Mouse (Mus musculus): ENCODE data around the gene Mesp1. TPM values are rescaled to one million over a fixed set of nuclear protein-coding genes. Genes with fewer than 3 reads are reported as not detected.

Gene Mesp1
- 0.02 TPM for polyA plus RNA-seq (2012; fragmentation: generic; extraction: Trizol)
- long read RNA-seq, experiment 1, result 0 reads
- long read RNA-seq, experiment 2, result 0 reads

DNA sequence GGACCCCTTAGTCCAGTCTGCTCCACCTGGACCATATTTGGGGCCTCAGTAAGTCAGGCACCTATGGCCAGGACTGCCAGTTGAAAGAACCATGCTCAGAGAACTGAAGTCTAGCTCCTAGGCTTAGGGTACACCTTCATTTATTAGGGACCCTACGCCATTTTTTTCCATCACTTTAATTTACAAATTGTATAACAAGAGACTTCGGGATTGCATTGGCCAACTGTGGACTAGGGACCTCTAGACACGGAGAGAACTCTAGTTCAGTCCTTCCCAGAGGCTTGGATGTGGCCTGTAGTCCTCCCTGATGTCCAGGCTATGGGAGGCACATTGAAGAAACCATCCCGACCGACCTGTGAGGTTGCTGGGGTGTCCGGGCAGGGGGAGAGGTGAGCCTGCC, at the start of gene Mesp1:
Gene Mesp1 (minus strand): TSS at position 101 of the 400 bp plus-strand sequence.
- Histone ChIP-seq H3K79me2 (ENCODE audit: control insufficient read depth, insufficient read depth) (no peaks in the 10 kb centered on the region), H3ac (ENCODE audit: control insufficient read depth, insufficient read length, low read depth) (no peak within 1 kb of the TSS), H3K79me3 (ENCODE audit: low read depth) (no peaks in the 10 kb centered on the region), H3K36me3 (ENCODE audit: control insufficient read depth, insufficient read depth) (no peaks in the 10 kb centered on the region), H3K27me3 (ENCODE audit: control insufficient read depth, insufficient read depth, insufficient read length) (peaks cover 35% of the 10 kb centered on the region), H3K4me3 (ENCODE audit: insufficient read depth, poor library complexity, severe bottlenecking) (no peak within 1 kb of the TSS)
- TF ChIP-seq MAX (IDR thresholded peaks at IDR 0.05) (no peak), MYOG (IDR thresholded peaks at IDR 0.05; ENCODE audit: control insufficient read depth, extremely low read depth, insufficient read length) (no peak), CEBPB (IDR thresholded peaks at IDR 0.05; ENCODE audit: low read depth) (no peak), FOSL1 (IDR thresholded peaks at IDR 0.05; ENCODE audit: insufficient read depth, low read length, poor library complexity, severe bottlenecking) (no peak), USF1 (IDR thresholded peaks at IDR 0.05; ENCODE audit: low read depth) (no peak), CTCF (IDR thresholded peaks at IDR 0.05; ENCODE audit: control insufficient read depth, insufficient read depth, insufficient read length) (no peak), MYOD1 (IDR thresholded peaks at IDR 0.05; ENCODE audit: control insufficient read depth, insufficient read length, low read depth) (no peak)

DNA sequence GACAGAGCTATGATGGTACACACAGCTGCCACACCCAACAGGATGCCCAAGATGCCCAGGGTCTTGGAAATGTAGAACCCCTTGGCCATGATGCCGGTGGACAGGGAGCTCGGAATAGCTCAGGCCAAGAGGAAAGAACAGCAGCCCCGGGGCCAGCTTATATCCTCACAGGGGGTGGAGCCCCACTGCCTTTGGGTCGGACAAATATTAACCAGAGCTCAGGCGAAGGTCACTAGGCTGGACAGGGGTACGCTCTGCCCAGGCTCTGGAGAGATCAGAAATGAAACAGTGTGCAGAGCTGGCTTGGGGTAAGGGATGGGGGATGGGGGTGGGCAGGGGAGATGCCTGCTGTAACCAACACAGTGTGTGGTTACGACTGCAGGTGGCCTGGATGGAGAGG, 48.6 kb upstream of the Mesp1 start:
- Histone ChIP-seq H3K79me3 (ENCODE audit: low read depth) (peaks cover 16% of the 10 kb centered on the region), H3K36me3 (ENCODE audit: control insufficient read depth, insufficient read depth) (peaks cover 13% of the 10 kb centered on the region), H3ac (ENCODE audit: control insufficient read depth, insufficient read length, low read depth) (no peak overlapping the region), H3K79me2 (ENCODE audit: control insufficient read depth, insufficient read depth) (peaks cover 30% of the 10 kb centered on the region), H3K4me3 (ENCODE audit: insufficient read depth, poor library complexity, severe bottlenecking) (no peak overlapping the region), H3K27me3 (ENCODE audit: control insufficient read depth, insufficient read depth, insufficient read length) (no peaks in the 10 kb centered on the region)
- TF ChIP-seq MAX (IDR thresholded peaks at IDR 0.05) (no peak), CEBPB (IDR thresholded peaks at IDR 0.05; ENCODE audit: low read depth) (no peak), CTCF (IDR thresholded peaks at IDR 0.05; ENCODE audit: control insufficient read depth, insufficient read depth, insufficient read length) (no peak), MYOG (IDR thresholded peaks at IDR 0.05; ENCODE audit: control insufficient read depth, extremely low read depth, insufficient read length) (no peak), MYOD1 (IDR thresholded peaks at IDR 0.05; ENCODE audit: control insufficient read depth, insufficient read length, low read depth) (no peak), FOSL1 (IDR thresholded peaks at IDR 0.05; ENCODE audit: insufficient read depth, low read length, poor library complexity, severe bottlenecking) (no peak), USF1 (IDR thresholded peaks at IDR 0.05; ENCODE audit: low read depth) (no peak)

GRCm38 (mm10) chr7:79837247-79837646, 43.7 kb upstream of the Mesp1 start:
- H3ac ChIP-seq (ENCODE audit: control insufficient read depth, insufficient read length, low read depth), result no peak overlapping the region
- TF ChIP-seq USF1 (IDR thresholded peaks at IDR 0.05; ENCODE audit: low read depth) (no peak), MAX (IDR thresholded peaks at IDR 0.05) (no peak), CTCF (IDR thresholded peaks at IDR 0.05; ENCODE audit: control insufficient read depth, insufficient read depth, insufficient read length) (no peak), FOSL1 (IDR thresholded peaks at IDR 0.05; ENCODE audit: insufficient read depth, low read length, poor library complexity, severe bottlenecking) (no peak), CEBPB (IDR thresholded peaks at IDR 0.05; ENCODE audit: low read depth) (no peak), MYOD1 (IDR thresholded peaks at IDR 0.05; ENCODE audit: control insufficient read depth, insufficient read length, low read depth) (no peak), MYOG (IDR thresholded peaks at IDR 0.05; ENCODE audit: control insufficient read depth, extremely low read depth, insufficient read length) (no peak)
- H3K27me3 ChIP-seq (ENCODE audit: control insufficient read depth, insufficient read depth, insufficient read length), result no peaks in the 10 kb centered on the region
- no peak overlapping the region for H3K4me3 ChIP-seq (ENCODE audit: insufficient read depth, poor library complexity, severe bottlenecking)
- no peaks in the 10 kb centered on the region for H3K79me3 ChIP-seq (ENCODE audit: low read depth)
- H3K79me2 ChIP-seq (ENCODE audit: control insufficient read depth, insufficient read depth), result no peaks in the 10 kb centered on the region
- H3K36me3 ChIP-seq (ENCODE audit: control insufficient read depth, insufficient read depth), result peaks cover 21% of the 10 kb centered on the region

DNA sequence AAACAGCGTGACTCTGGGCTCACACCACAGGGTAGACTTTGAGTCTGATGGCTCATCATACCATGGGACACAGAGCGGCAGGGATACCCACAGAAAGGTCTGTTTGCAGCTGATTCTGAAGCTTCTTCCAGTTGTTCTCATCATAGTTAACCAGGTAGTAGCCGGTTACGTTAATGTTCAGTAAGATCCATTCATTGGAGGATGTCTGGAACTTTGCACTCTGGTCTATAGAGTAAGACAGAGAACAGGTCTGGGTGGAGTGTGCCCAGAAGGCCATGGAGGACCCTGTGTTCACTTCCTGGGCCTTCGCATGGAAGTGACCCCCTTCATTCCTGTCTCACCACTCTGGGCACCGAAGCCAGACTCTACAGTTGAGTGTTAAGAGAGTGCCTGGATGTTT, 41.6 kb upstream of the Mesp1 start:
- H3K79me2 ChIP-seq (ENCODE audit: control insufficient read depth, insufficient read depth), result no peaks in the 10 kb centered on the region
- no peak overlapping the region for H3ac ChIP-seq (ENCODE audit: control insufficient read depth, insufficient read length, low read depth)
- peaks cover 8% of the 10 kb centered on the region for H3K36me3 ChIP-seq (ENCODE audit: control insufficient read depth, insufficient read depth)
- TF ChIP-seq CTCF (IDR thresholded peaks at IDR 0.05; ENCODE audit: control insufficient read depth, insufficient read depth, insufficient read length), result no peak
- no peak for TF ChIP-seq MAX (IDR thresholded peaks at IDR 0.05)
- no peak for TF ChIP-seq MYOG (IDR thresholded peaks at IDR 0.05; ENCODE audit: control insufficient read depth, extremely low read depth, insufficient read length)
- TF ChIP-seq MYOD1 (IDR thresholded peaks at IDR 0.05; ENCODE audit: control insufficient read depth, insufficient read length, low read depth), result no peak
- no peak for TF ChIP-seq CEBPB (IDR thresholded peaks at IDR 0.05; ENCODE audit: low read depth)
- TF ChIP-seq USF1 (IDR thresholded peaks at IDR 0.05; ENCODE audit: low read depth), result no peak
- TF ChIP-seq FOSL1 (IDR thresholded peaks at IDR 0.05; ENCODE audit: insufficient read depth, low read length, poor library complexity, severe bottlenecking), result no peak
- no peak overlapping the region for H3K4me3 ChIP-seq (ENCODE audit: insufficient read depth, poor library complexity, severe bottlenecking)
- no peaks in the 10 kb centered on the region for H3K79me3 ChIP-seq (ENCODE audit: low read depth)
- no peaks in the 10 kb centered on the region for H3K27me3 ChIP-seq (ENCODE audit: control insufficient read depth, insufficient read depth, insufficient read length)

DNA sequence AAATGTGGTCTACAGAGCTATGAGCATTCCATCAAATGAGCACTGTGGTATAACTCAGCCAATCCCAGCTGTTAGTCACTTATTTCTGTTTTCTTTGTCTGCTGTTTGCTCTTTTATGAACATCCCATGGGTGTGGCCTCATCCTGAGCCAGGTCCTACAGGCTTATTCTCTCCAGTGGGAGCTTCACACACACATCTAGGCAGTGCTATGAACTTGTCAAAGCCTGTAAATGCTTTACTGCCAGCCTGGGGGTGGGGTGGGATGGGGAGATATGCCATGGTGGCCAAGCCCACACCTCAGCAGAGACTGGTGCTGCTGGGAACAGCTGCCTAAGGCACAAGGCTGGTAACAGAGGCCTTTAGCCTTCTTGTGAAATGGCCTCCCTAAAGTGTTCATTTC, 39.4 kb upstream of the Mesp1 start:
- TF ChIP-seq CTCF (IDR thresholded peaks at IDR 0.05; ENCODE audit: control insufficient read depth, insufficient read depth, insufficient read length) (no peak), FOSL1 (IDR thresholded peaks at IDR 0.05; ENCODE audit: insufficient read depth, low read length, poor library complexity, severe bottlenecking) (no peak), CEBPB (IDR thresholded peaks at IDR 0.05; ENCODE audit: low read depth) (no peak), MYOD1 (IDR thresholded peaks at IDR 0.05; ENCODE audit: control insufficient read depth, insufficient read length, low read depth) (no peak), MYOG (IDR thresholded peaks at IDR 0.05; ENCODE audit: control insufficient read depth, extremely low read depth, insufficient read length) (no peak), MAX (IDR thresholded peaks at IDR 0.05) (no peak)
- no peaks in the 10 kb centered on the region for H3K27me3 ChIP-seq (ENCODE audit: control insufficient read depth, insufficient read depth, insufficient read length)
- H3K36me3 ChIP-seq (ENCODE audit: control insufficient read depth, insufficient read depth), result peaks cover 8% of the 10 kb centered on the region
- no peak overlapping the region for H3K4me3 ChIP-seq (ENCODE audit: insufficient read depth, poor library complexity, severe bottlenecking)
- no peaks in the 10 kb centered on the region for H3K79me3 ChIP-seq (ENCODE audit: low read depth)
- no peak overlapping the region for H3ac ChIP-seq (ENCODE audit: control insufficient read depth, insufficient read length, low read depth)
- H3K79me2 ChIP-seq (ENCODE audit: control insufficient read depth, insufficient read depth), result no peaks in the 10 kb centered on the region

DNA sequence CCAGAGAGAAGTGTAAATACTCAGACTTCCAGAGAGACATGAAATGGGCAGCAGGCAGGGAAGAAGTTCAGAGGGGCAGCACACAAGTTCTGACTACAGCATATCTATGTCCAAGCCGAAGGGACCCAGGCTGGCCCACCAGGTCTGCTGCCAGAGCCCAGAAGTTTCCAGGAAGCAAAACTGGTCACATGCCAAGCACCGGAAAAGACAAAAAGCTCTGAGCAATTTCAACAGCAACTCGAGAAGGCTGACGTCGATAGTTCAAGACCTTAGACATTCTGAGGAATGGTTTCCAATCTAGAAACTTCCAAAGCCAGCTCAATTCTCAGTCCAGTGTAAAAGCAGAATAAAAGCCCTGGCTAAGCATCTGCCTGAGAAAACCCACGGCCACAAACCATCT, 38.0 kb upstream of the Mesp1 start:
- Histone ChIP-seq H3K79me2 (ENCODE audit: control insufficient read depth, insufficient read depth) (no peaks in the 10 kb centered on the region), H3K79me3 (ENCODE audit: low read depth) (no peaks in the 10 kb centered on the region), H3K27me3 (ENCODE audit: control insufficient read depth, insufficient read depth, insufficient read length) (no peaks in the 10 kb centered on the region), H3K36me3 (ENCODE audit: control insufficient read depth, insufficient read depth) (peaks cover 11% of the 10 kb centered on the region), H3K4me3 (ENCODE audit: insufficient read depth, poor library complexity, severe bottlenecking) (no peak overlapping the region), H3ac (ENCODE audit: control insufficient read depth, insufficient read length, low read depth) (no peak overlapping the region)
- TF ChIP-seq MAX (IDR thresholded peaks at IDR 0.05), result no peak
- no peak for TF ChIP-seq MYOD1 (IDR thresholded peaks at IDR 0.05; ENCODE audit: control insufficient read depth, insufficient read length, low read depth)
- no peak for TF ChIP-seq FOSL1 (IDR thresholded peaks at IDR 0.05; ENCODE audit: insufficient read depth, low read length, poor library complexity, severe bottlenecking)
- no peak for TF ChIP-seq CEBPB (IDR thresholded peaks at IDR 0.05; ENCODE audit: low read depth)
- TF ChIP-seq USF1 (IDR thresholded peaks at IDR 0.05; ENCODE audit: low read depth), result no peak
- no peak for TF ChIP-seq CTCF (IDR thresholded peaks at IDR 0.05; ENCODE audit: control insufficient read depth, insufficient read depth, insufficient read length)
- no peak for TF ChIP-seq MYOG (IDR thresholded peaks at IDR 0.05; ENCODE audit: control insufficient read depth, extremely low read depth, insufficient read length)

Data from C2C12 (cell line).